29 mouse cellular contexts compared by ENCODE assay signal in the genomic region with DNA sequence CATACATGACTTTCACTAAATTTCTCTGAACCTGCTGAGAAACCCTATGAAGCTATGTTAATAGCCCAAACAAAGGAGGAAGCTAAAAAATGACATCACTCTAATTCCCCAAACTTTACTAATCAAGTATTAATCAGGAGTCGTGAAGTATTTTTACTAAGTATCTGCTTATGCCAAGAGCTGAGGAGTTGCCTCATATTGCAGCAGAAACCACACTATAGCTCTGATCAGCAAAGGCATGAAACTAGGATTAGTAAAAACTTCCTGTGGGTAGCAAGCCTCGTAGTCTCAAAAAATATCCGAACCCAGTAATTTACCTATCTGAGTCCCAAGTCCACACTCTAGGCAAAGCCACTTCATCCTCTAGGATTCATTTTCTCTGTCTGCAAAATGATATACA. TPM values are rescaled to one million over a fixed set of nuclear protein-coding genes. Genes with fewer than 3 reads are reported as not detected.
"Had no signal": no experiment of that assay in that cellular context is flagged by ENCODE, and none has a peak within 500 bp of the region (broad histone marks: within the 10 kb centered on the region; RNA-seq: fewer than 3 reads in every experiment).

No protein-coding gene starts in this region.

- H3K4me2 ChIP-seq: embryonic facial prominence, embryonic 12.5 days; embryonic facial prominence, embryonic 13.5 days; embryonic facial prominence, embryonic 15.5 days; forebrain, embryonic 12.5 days; forebrain, embryonic 13.5 days; forebrain, embryonic 15.5 days had no signal

- DNase-seq: cerebellum, adult 2 months; cerebellum, adult 8-10 months; cerebellum, adult 9-10 months; cerebellum, adult 9-11 months; cerebellum, postnatal 10 days; cerebellum, postnatal 14 days; cerebellum, postnatal 25 days; cerebellum, postnatal 36 days; embryo, embryonic 11 days; forebrain, postnatal 0 days; gastrocnemius, adult 2 months; gastrocnemius, postnatal 10 days; gastrocnemius, postnatal 14 days; gastrocnemius, postnatal 25 days; gastrocnemius, postnatal 36 days; heart, adult 11 months; heart, adult 18-20 months; heart, adult 2 months had no signal

- H3K4me3 ChIP-seq: embryonic facial prominence, embryonic 10.5 days; embryonic facial prominence, embryonic 12.5 days; embryonic facial prominence, embryonic 13.5 days; embryonic facial prominence, embryonic 15.5 days; erythroblast, embryonic 14.5 days; forebrain, embryonic 10.5 days; forebrain, embryonic 12.5 days; forebrain, embryonic 13.5 days; forebrain, embryonic 15.5 days; gastrocnemius, adult 2 months; heart, adult 2 months had no signal

- ATAC-seq: forebrain, embryonic 13.5 days; forebrain, embryonic 14.5 days; forebrain, embryonic 15.5 days; forebrain, embryonic 16.5 days; forebrain, postnatal 0 days had no signal

- H3K27me3 ChIP-seq: embryonic facial prominence, embryonic 12.5 days; embryonic facial prominence, embryonic 13.5 days; embryonic facial prominence, embryonic 15.5 days; forebrain, embryonic 12.5 days; forebrain, embryonic 13.5 days; forebrain, embryonic 15.5 days had no signal

- H3K36me3 ChIP-seq: embryonic facial prominence, embryonic 10.5 days; embryonic facial prominence, embryonic 12.5 days; embryonic facial prominence, embryonic 13.5 days; embryonic facial prominence, embryonic 15.5 days; forebrain, embryonic 10.5 days; forebrain, embryonic 12.5 days; forebrain, embryonic 15.5 days had no signal

RNA-seq across cellular contexts. Expression of a gene that starts 55.5 kb away (rescaled TPM):
- polyA plus RNA-seq: erythroblast, embryonic 14.5 days had no signal
